Mouse (Mus musculus): ENCODE measurements around the gene Wwp2. TPM values are rescaled to one million over a fixed set of nuclear protein-coding genes. Genes with fewer than 3 reads are reported as not detected.
"Not testable (repeated sequence)": the region's sequence is repeated elsewhere in the genome, so short reads cannot be mapped to it uniquely, and the experiment has no call there.

The Wwp2 gene
- total RNA-seq, 2 experiments from 2014 or later, result 53.9 to 57.8 TPM

GRCm38 (mm10) chr8:107473369-107473768 lies 37.2 kb downstream of the Wwp2 start:
- DNase-seq (ENCODE audit: low spot score in 2 of 2), result no peak

GRCm38 (mm10) chr8:107475613-107476012 lies 39.4 kb downstream of the Wwp2 start:
- DNase-seq (ENCODE audit: low spot score in 2 of 2), result no peak

GRCm38 (mm10) chr8:107476786-107477185 lies 40.6 kb downstream of the Wwp2 start:
- not testable (repeated sequence) for DNase-seq (ENCODE audit: low spot score in 2 of 2)

- DNase-seq (ENCODE audit: low spot score in 2 of 2), result no peak
Measured at GRCm38 (mm10) chr8:107478728-107479127, 42.6 kb downstream of the Wwp2 start.

GRCm38 (mm10) chr8:107480436-107480835 lies 44.3 kb downstream of the Wwp2 start:
- DNase-seq (ENCODE audit: low spot score in 2 of 2), result no peak

- DNase-seq (ENCODE audit: low spot score in 2 of 2), result no peak
Measured at GRCm38 (mm10) chr8:107483250-107483649, 47.1 kb downstream of the Wwp2 start.

- no peak for DNase-seq (ENCODE audit: low spot score in 2 of 2)
Measured at GRCm38 (mm10) chr8:107484956-107485355, 48.8 kb downstream of the Wwp2 start.

- DNase-seq (ENCODE audit: low spot score in 2 of 2), result no peak
Measured at GRCm38 (mm10) chr8:107488551-107488950, 52.4 kb downstream of the Wwp2 start.

- DNase-seq (ENCODE audit: low spot score in 2 of 2), result no peak
Measured at GRCm38 (mm10) chr8:107489086-107489485, 52.9 kb downstream of the Wwp2 start.

- no peak for DNase-seq (ENCODE audit: low spot score in 2 of 2)
Measured at GRCm38 (mm10) chr8:107489921-107490320, 53.8 kb downstream of the Wwp2 start.

GRCm38 (mm10) chr8:107490649-107491048 lies 54.5 kb downstream of the Wwp2 start:
- no peak for DNase-seq (ENCODE audit: low spot score in 2 of 2)

- no peak for DNase-seq (ENCODE audit: low spot score in 2 of 2)
Measured at GRCm38 (mm10) chr8:107491212-107491611, 55.0 kb downstream of the Wwp2 start.

GRCm38 (mm10) chr8:107491831-107492230 lies 55.7 kb downstream of the Wwp2 start:
- no peak for DNase-seq (ENCODE audit: low spot score in 2 of 2)

- no peak for DNase-seq (ENCODE audit: low spot score in 2 of 2)
Measured at GRCm38 (mm10) chr8:107492802-107493201, 56.6 kb downstream of the Wwp2 start.

GRCm38 (mm10) chr8:107495425-107495824 lies 59.3 kb downstream of the Wwp2 start:
- no peak for DNase-seq (ENCODE audit: low spot score in 2 of 2)

- no peak for DNase-seq (ENCODE audit: low spot score in 2 of 2)
Measured at GRCm38 (mm10) chr8:107497708-107498107, 61.5 kb downstream of the Wwp2 start.

- no peak for DNase-seq (ENCODE audit: low spot score in 2 of 2)
Measured at GRCm38 (mm10) chr8:107498390-107498789, 62.2 kb downstream of the Wwp2 start.

GRCm38 (mm10) chr8:107498806-107499205 lies 62.6 kb downstream of the Wwp2 start:
- DNase-seq (ENCODE audit: low spot score in 2 of 2), result no peak

- no peak for DNase-seq (ENCODE audit: low spot score in 2 of 2)
Measured at GRCm38 (mm10) chr8:107499519-107499918, 63.4 kb downstream of the Wwp2 start.

GRCm38 (mm10) chr8:107502407-107502806 lies 66.2 kb downstream of the Wwp2 start:
- no peak for DNase-seq (ENCODE audit: low spot score in 2 of 2)

- no peak for DNase-seq (ENCODE audit: low spot score in 2 of 2)
Measured at GRCm38 (mm10) chr8:107502922-107503321, 66.8 kb downstream of the Wwp2 start.

- no peak for DNase-seq (ENCODE audit: low spot score in 2 of 2)
Measured at GRCm38 (mm10) chr8:107503354-107503753, 67.2 kb downstream of the Wwp2 start.

GRCm38 (mm10) chr8:107504239-107504985 lies 68.2 kb downstream of the Wwp2 start:
- DNase-seq (ENCODE audit: low spot score in 2 of 2), result no peak

Data from adrenal gland, postnatal 4 days (tissue).